Mouse (Mus musculus): Measurements from ENCODE around the gene Ankfn1. TPM values are rescaled to one million over a fixed set of nuclear protein-coding genes. Genes with fewer than 3 reads are reported as not detected.

Gene Ankfn1
- polyA plus RNA-seq, 1 experiment, result 0.18 TPM

GRCm38 (mm10) chr11:89611596-89611995, 165.9 kb downstream of the Ankfn1 start:
- Histone ChIP-seq H3K4me3 (no peak overlapping the region), H3K4me2 (ENCODE audit: low read depth) (no peak overlapping the region), H3K27me3 (ENCODE audit: control insufficient read depth, insufficient read depth, insufficient read length) (no peaks in the 10 kb centered on the region), H3ac (ENCODE audit: control insufficient read depth, insufficient read length) (no peak overlapping the region), H3K36me3 (ENCODE audit: control insufficient read depth, insufficient read depth) (no peaks in the 10 kb centered on the region), H3K79me2 (ENCODE audit: control insufficient read depth, insufficient read depth) (no peaks in the 10 kb centered on the region)
- TF ChIP-seq USF1 (IDR thresholded peaks at IDR 0.05; ENCODE audit: low read depth) (no peak), MYOG (IDR thresholded peaks at IDR 0.05; ENCODE audit: control insufficient read depth in 1 of 3, insufficient read depth in 1 of 3, insufficient read length in 2 of 3, low read depth in 2 of 3) (no peak), TCF3 (IDR thresholded peaks at IDR 0.05; ENCODE audit: insufficient read length, low read depth) (no peak), MYOD1 (IDR thresholded peaks at IDR 0.05; ENCODE audit: control insufficient read depth in 1 of 3, insufficient read length in 2 of 3, low read depth in 2 of 3) (no peak), E2F4 (IDR thresholded peaks at IDR 0.05; ENCODE audit: insufficient read depth) (no peak), POLR2AphosphoS2 (IDR thresholded peaks at IDR 0.05; ENCODE audit: insufficient read length, low read depth) (no peak), CEBPB (IDR thresholded peaks at IDR 0.05; ENCODE audit: insufficient read depth, poor library complexity, severe bottlenecking) (no peak), POLR2A (IDR thresholded peaks at IDR 0.05; ENCODE audit: insufficient read length, low read depth) (no peak), MAX (IDR thresholded peaks at IDR 0.05; ENCODE audit: low read depth) (no peak), SRF (IDR thresholded peaks at IDR 0.05; ENCODE audit: control insufficient read depth, insufficient read length, low read depth) (no peak), TCF12 (IDR thresholded peaks at IDR 0.05; ENCODE audit: insufficient read depth, poor library complexity, severe bottlenecking) (no peak), REST (IDR thresholded peaks at IDR 0.05; ENCODE audit: insufficient read depth, insufficient read length) (no peak)

- H3K4me2 ChIP-seq (ENCODE audit: low read depth), result no peak overlapping the region
- H3ac ChIP-seq (ENCODE audit: control insufficient read depth, insufficient read length), result no peak overlapping the region
- H3K36me3 ChIP-seq (ENCODE audit: control insufficient read depth, insufficient read depth), result no peaks in the 10 kb centered on the region
- H3K79me2 ChIP-seq (ENCODE audit: control insufficient read depth, insufficient read depth), result no peaks in the 10 kb centered on the region
- H3K4me3 ChIP-seq, result no peak overlapping the region
- no peaks in the 10 kb centered on the region for H3K27me3 ChIP-seq (ENCODE audit: control insufficient read depth, insufficient read depth, insufficient read length)
- TF ChIP-seq MYOG (IDR thresholded peaks at IDR 0.05; ENCODE audit: control insufficient read depth in 1 of 3, insufficient read depth in 1 of 3, insufficient read length in 2 of 3, low read depth in 2 of 3) (no peak), TCF3 (IDR thresholded peaks at IDR 0.05; ENCODE audit: insufficient read length, low read depth) (no peak), TCF12 (IDR thresholded peaks at IDR 0.05; ENCODE audit: insufficient read depth, poor library complexity, severe bottlenecking) (no peak), USF1 (IDR thresholded peaks at IDR 0.05; ENCODE audit: low read depth) (no peak), MAX (IDR thresholded peaks at IDR 0.05; ENCODE audit: low read depth) (no peak)
Measured at GRCm38 (mm10) chr11:89608071-89608470, 169.4 kb downstream of the Ankfn1 start.

- Histone ChIP-seq H3K4me2 (ENCODE audit: low read depth) (no peak overlapping the region), H3ac (ENCODE audit: control insufficient read depth, insufficient read length) (no peak overlapping the region), H3K79me2 (ENCODE audit: control insufficient read depth, insufficient read depth) (no peaks in the 10 kb centered on the region), H3K36me3 (ENCODE audit: control insufficient read depth, insufficient read depth) (no peaks in the 10 kb centered on the region), H3K27me3 (ENCODE audit: control insufficient read depth, insufficient read depth, insufficient read length) (no peaks in the 10 kb centered on the region), H3K4me3 (no peak overlapping the region)
- TF ChIP-seq POLR2AphosphoS2 (IDR thresholded peaks at IDR 0.05; ENCODE audit: insufficient read length, low read depth) (no peak), E2F4 (IDR thresholded peaks at IDR 0.05; ENCODE audit: insufficient read depth) (no peak), MYOG (IDR thresholded peaks at IDR 0.05; ENCODE audit: control insufficient read depth in 1 of 3, insufficient read depth in 1 of 3, insufficient read length in 2 of 3, low read depth in 2 of 3) (no peak), CEBPB (IDR thresholded peaks at IDR 0.05; ENCODE audit: insufficient read depth, poor library complexity, severe bottlenecking) (no peak), SRF (IDR thresholded peaks at IDR 0.05; ENCODE audit: control insufficient read depth, insufficient read length, low read depth) (no peak), TCF3 (IDR thresholded peaks at IDR 0.05; ENCODE audit: insufficient read length, low read depth) (no peak), TCF12 (IDR thresholded peaks at IDR 0.05; ENCODE audit: insufficient read depth, poor library complexity, severe bottlenecking) (no peak), MYOD1 (IDR thresholded peaks at IDR 0.05; ENCODE audit: control insufficient read depth in 1 of 3, insufficient read length in 2 of 3, low read depth in 2 of 3) (no peak), REST (IDR thresholded peaks at IDR 0.05; ENCODE audit: insufficient read depth, insufficient read length) (no peak), MAX (IDR thresholded peaks at IDR 0.05; ENCODE audit: low read depth) (no peak), USF1 (IDR thresholded peaks at IDR 0.05; ENCODE audit: low read depth) (no peak), POLR2A (IDR thresholded peaks at IDR 0.05; ENCODE audit: insufficient read length, low read depth) (no peak)
Measured at GRCm38 (mm10) chr11:89607270-89607669, 170.2 kb downstream of the Ankfn1 start.

DNA sequence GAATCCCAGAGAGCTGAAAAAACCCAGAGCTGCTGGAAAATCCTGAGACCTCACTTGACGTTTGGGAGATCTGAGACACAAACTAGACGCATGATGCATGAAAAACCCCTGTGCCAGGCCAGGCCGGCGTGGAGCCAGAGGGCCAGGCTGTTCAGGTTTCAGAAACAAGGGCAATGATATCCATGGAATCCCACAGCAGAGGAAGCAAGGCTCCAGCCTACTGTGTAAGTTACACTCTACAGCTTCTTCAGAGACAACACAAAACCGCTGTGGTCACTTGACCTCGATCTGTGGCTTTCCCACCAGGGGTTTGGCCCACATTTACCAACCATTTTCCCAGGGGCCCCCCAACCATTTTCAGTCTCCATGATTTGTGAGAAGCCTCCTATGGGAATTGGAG, 171.1 kb downstream of the Ankfn1 start:
- no peak overlapping the region for H3K4me3 ChIP-seq
- H3K4me2 ChIP-seq (ENCODE audit: low read depth), result no peak overlapping the region
- H3K79me2 ChIP-seq (ENCODE audit: control insufficient read depth, insufficient read depth), result no peaks in the 10 kb centered on the region
- H3K27me3 ChIP-seq (ENCODE audit: control insufficient read depth, insufficient read depth, insufficient read length), result no peaks in the 10 kb centered on the region
- H3K36me3 ChIP-seq (ENCODE audit: control insufficient read depth, insufficient read depth), result no peaks in the 10 kb centered on the region
- H3ac ChIP-seq (ENCODE audit: control insufficient read depth, insufficient read length), result no peak overlapping the region
- TF ChIP-seq E2F4 (IDR thresholded peaks at IDR 0.05; ENCODE audit: insufficient read depth) (no peak), REST (IDR thresholded peaks at IDR 0.05; ENCODE audit: insufficient read depth, insufficient read length) (no peak), MAX (IDR thresholded peaks at IDR 0.05; ENCODE audit: low read depth) (no peak), TCF3 (IDR thresholded peaks at IDR 0.05; ENCODE audit: insufficient read length, low read depth) (no peak), SRF (IDR thresholded peaks at IDR 0.05; ENCODE audit: control insufficient read depth, insufficient read length, low read depth) (no peak), USF1 (IDR thresholded peaks at IDR 0.05; ENCODE audit: low read depth) (no peak), TCF12 (IDR thresholded peaks at IDR 0.05; ENCODE audit: insufficient read depth, poor library complexity, severe bottlenecking) (no peak), MYOD1 (IDR thresholded peaks at IDR 0.05; ENCODE audit: control insufficient read depth in 1 of 3, insufficient read length in 2 of 3, low read depth in 2 of 3) (no peak), POLR2AphosphoS2 (IDR thresholded peaks at IDR 0.05; ENCODE audit: insufficient read length, low read depth) (no peak), CEBPB (IDR thresholded peaks at IDR 0.05; ENCODE audit: insufficient read depth, poor library complexity, severe bottlenecking) (no peak)

GRCm38 (mm10) chr11:89602966-89603365, 174.5 kb downstream of the Ankfn1 start:
- Histone ChIP-seq H3K4me3 (no peak overlapping the region), H3ac (ENCODE audit: control insufficient read depth, insufficient read length) (no peak overlapping the region), H3K79me2 (ENCODE audit: control insufficient read depth, insufficient read depth) (no peaks in the 10 kb centered on the region), H3K27me3 (ENCODE audit: control insufficient read depth, insufficient read depth, insufficient read length) (no peaks in the 10 kb centered on the region), H3K4me2 (ENCODE audit: low read depth) (no peak overlapping the region), H3K36me3 (ENCODE audit: control insufficient read depth, insufficient read depth) (no peaks in the 10 kb centered on the region)
- TF ChIP-seq MYOG (IDR thresholded peaks at IDR 0.05; ENCODE audit: control insufficient read depth in 1 of 3, insufficient read depth in 1 of 3, insufficient read length in 2 of 3, low read depth in 2 of 3) (no peak), MAX (IDR thresholded peaks at IDR 0.05; ENCODE audit: low read depth) (no peak), MYOD1 (IDR thresholded peaks at IDR 0.05; ENCODE audit: control insufficient read depth in 1 of 3, insufficient read length in 2 of 3, low read depth in 2 of 3) (no peak), REST (IDR thresholded peaks at IDR 0.05; ENCODE audit: insufficient read depth, insufficient read length) (no peak), TCF3 (IDR thresholded peaks at IDR 0.05; ENCODE audit: insufficient read length, low read depth) (no peak), E2F4 (IDR thresholded peaks at IDR 0.05; ENCODE audit: insufficient read depth) (no peak), SRF (IDR thresholded peaks at IDR 0.05; ENCODE audit: control insufficient read depth, insufficient read length, low read depth) (no peak), USF1 (IDR thresholded peaks at IDR 0.05; ENCODE audit: low read depth) (no peak), POLR2AphosphoS2 (IDR thresholded peaks at IDR 0.05; ENCODE audit: insufficient read length, low read depth) (no peak), CEBPB (IDR thresholded peaks at IDR 0.05; ENCODE audit: insufficient read depth, poor library complexity, severe bottlenecking) (no peak), POLR2A (IDR thresholded peaks at IDR 0.05; ENCODE audit: insufficient read length, low read depth) (no peak), TCF12 (IDR thresholded peaks at IDR 0.05; ENCODE audit: insufficient read depth, poor library complexity, severe bottlenecking) (no peak)
